Mouse (Mus musculus): ENCODE measurements around the gene Epn2. TPM values are rescaled to one million over a fixed set of nuclear protein-coding genes. Genes with fewer than 3 reads are reported as not detected.

Gene Epn2
- polyA plus RNA-seq, 1 experiment from 2014 or later: 65.6 TPM

DNA sequence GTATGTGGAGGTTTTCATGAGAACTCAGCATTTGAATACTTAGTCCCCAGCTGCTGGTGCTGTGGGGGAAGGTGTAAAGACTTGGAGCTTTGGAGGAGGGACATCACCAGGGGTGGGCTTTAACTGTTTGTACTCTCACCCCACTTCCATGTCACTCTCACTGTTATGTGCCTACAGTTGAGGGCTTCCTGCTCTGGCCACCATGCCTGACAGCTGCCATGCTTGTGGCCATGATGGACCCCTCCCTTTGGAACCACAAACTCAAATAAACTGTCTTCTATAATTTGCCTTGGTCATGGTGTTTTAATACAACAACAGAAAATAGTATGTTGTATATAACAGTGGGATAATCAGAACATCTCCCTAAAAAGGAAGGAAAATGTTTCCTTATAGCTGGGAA is 108.6 kb downstream of the Epn2 start:
- no peak overlapping the region for H3K4me2 ChIP-seq (replicated peaks)
- no peak overlapping the region for H3K9ac ChIP-seq
- DNase-seq (ENCODE audit: low spot score): no peak
- no peaks in the 10 kb centered on the region for H3K36me3 ChIP-seq (replicated peaks; ENCODE audit: control insufficient read depth, insufficient read depth)
- no peak overlapping the region for H3K4me3 ChIP-seq (replicated peaks; ENCODE audit: low read length)
- no peak for ATAC-seq (ENCODE audit: low FRiP score)
- no peaks in the 10 kb centered on the region for H3K9me3 ChIP-seq (ENCODE audit: control insufficient read depth, low read length)
- H3K4me1 ChIP-seq (replicated peaks; ENCODE audit: control insufficient read depth, insufficient read depth, low read length): no peaks in the 10 kb centered on the region
- no peaks in the 10 kb centered on the region for H3K27me3 ChIP-seq (ENCODE audit: control insufficient read depth, insufficient read depth, low read length)
- no peak overlapping the region for H3K27ac ChIP-seq

DNA sequence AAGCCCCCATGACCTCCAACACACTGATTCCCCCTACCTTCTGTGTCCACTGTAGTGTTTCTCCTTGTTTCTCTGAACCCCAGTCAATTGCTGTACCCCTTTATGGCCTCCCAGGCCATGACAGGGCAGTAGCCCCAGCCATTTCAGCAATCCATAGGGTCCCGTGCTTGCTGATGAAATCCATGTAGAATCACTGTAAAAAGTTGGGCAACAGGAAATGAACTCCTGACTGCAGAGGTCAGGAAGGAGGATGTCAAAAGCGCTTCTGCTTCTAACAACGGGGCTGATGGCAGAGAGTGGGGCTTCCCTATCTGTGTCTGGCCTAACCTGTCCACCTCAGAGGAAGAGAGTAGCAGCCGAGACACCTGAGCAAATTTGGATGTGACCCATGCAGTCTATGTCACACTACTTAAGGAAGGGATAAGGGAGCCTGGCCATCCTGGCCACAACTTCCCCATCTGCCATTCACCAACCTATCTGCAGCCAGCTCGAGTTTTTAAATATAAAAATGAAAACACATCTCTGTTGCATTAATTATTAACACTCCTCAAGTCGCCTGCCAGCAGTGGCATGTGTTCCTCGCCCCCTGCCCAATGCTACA is 110.1 kb downstream of the Epn2 start:
- Histone ChIP-seq H3K9ac (no peak overlapping the region), H3K4me2 (replicated peaks) (no peak overlapping the region), H3K9me3 (ENCODE audit: control insufficient read depth, low read length) (no peaks in the 10 kb centered on the region), H3K4me1 (replicated peaks; ENCODE audit: control insufficient read depth, insufficient read depth, low read length) (no peaks in the 10 kb centered on the region), H3K27ac (no peak overlapping the region), H3K36me3 (replicated peaks; ENCODE audit: control insufficient read depth, insufficient read depth) (no peaks in the 10 kb centered on the region), H3K27me3 (ENCODE audit: control insufficient read depth, insufficient read depth, low read length) (no peaks in the 10 kb centered on the region), H3K4me3 (replicated peaks; ENCODE audit: low read length) (no peak overlapping the region)
- DNase-seq (ENCODE audit: low spot score) (no peak), ATAC-seq (ENCODE audit: low FRiP score) (no peak)
- WGBS: 74% methylated on average over 7 of the region's 7 CpGs

- DNase-seq (ENCODE audit: low spot score) (no peak), ATAC-seq (ENCODE audit: low FRiP score) (no peak)
- Histone ChIP-seq H3K4me2 (replicated peaks) (no peak overlapping the region), H3K4me3 (replicated peaks; ENCODE audit: low read length) (no peak overlapping the region), H3K27ac (no peak overlapping the region), H3K4me1 (replicated peaks; ENCODE audit: control insufficient read depth, insufficient read depth, low read length) (no peaks in the 10 kb centered on the region), H3K27me3 (ENCODE audit: control insufficient read depth, insufficient read depth, low read length) (no peaks in the 10 kb centered on the region), H3K36me3 (replicated peaks; ENCODE audit: control insufficient read depth, insufficient read depth) (no peaks in the 10 kb centered on the region), H3K9me3 (ENCODE audit: control insufficient read depth, low read length) (no peaks in the 10 kb centered on the region), H3K9ac (no peak overlapping the region)
- 87% methylated on average over 4 of the region's 4 CpGs for WGBS
Observed at GRCm38 (mm10) chr11:61468534-61468933, 111.0 kb downstream of the Epn2 start.

Other genes starting within 250 kb of the Epn2 start
- 0.08 TPM in 1 of 2 replicates, not detected in the other for gene Slc47a2, start 236.8 kb downstream of the Epn2 start, polyA plus RNA-seq (2014; fragmentation: Nextera tagmentation; extraction: Ambion mirVana)
- 0.13 TPM in 1 of 2 replicates, not detected in the other for gene Slc47a1, start 201.3 kb downstream of the Epn2 start, polyA plus RNA-seq (2014; fragmentation: Nextera tagmentation; extraction: Ambion mirVana)
- gene Rnf112, start 125.6 kb downstream of the Epn2 start, polyA plus RNA-seq (2014; fragmentation: Nextera tagmentation; extraction: Ambion mirVana): 8.4 and 9.8 TPM in 2 replicates
- 52.4 and 56.6 TPM in 2 replicates for gene Mfap4, start 94.3 kb downstream of the Epn2 start, polyA plus RNA-seq (2014; fragmentation: Nextera tagmentation; extraction: Ambion mirVana)
- 57.9 and 61.6 TPM in 2 replicates for gene Mapk7, start 85.3 kb downstream of the Epn2 start, polyA plus RNA-seq (2014; fragmentation: Nextera tagmentation; extraction: Ambion mirVana)
- gene B9d1, start 74.5 kb downstream of the Epn2 start, polyA plus RNA-seq (2014; fragmentation: Nextera tagmentation; extraction: Ambion mirVana): 26.5 and 37.4 TPM in 2 replicates
- gene Grap, start 73.6 kb upstream of the Epn2 start, polyA plus RNA-seq (2014; fragmentation: Nextera tagmentation; extraction: Ambion mirVana): 8.1 and 10.1 TPM in 2 replicates
- 0.20 TPM in 2 replicates for gene Fam83g, start 104.4 kb upstream of the Epn2 start, polyA plus RNA-seq (2014; fragmentation: Nextera tagmentation; extraction: Ambion mirVana)
- gene Slc5a10, start 141.1 kb upstream of the Epn2 start, polyA plus RNA-seq (2014; fragmentation: Nextera tagmentation; extraction: Ambion mirVana): not detected in 2 replicates
- gene Prpsap2, start 182.4 kb upstream of the Epn2 start, polyA plus RNA-seq (2014; fragmentation: Nextera tagmentation; extraction: Ambion mirVana): 44.7 and 47.0 TPM in 2 replicates

All from hindbrain, embryonic 14.5 days (tissue).